Mouse (Mus musculus): ENCODE measurements at regions not wholly inside any gene's neighbourhood (a gene's known extent, or its start where the extent isn't known, plus 50 kb on each side); places are given as distances from the start of the nearest gene placed in this dataset.

DNA sequence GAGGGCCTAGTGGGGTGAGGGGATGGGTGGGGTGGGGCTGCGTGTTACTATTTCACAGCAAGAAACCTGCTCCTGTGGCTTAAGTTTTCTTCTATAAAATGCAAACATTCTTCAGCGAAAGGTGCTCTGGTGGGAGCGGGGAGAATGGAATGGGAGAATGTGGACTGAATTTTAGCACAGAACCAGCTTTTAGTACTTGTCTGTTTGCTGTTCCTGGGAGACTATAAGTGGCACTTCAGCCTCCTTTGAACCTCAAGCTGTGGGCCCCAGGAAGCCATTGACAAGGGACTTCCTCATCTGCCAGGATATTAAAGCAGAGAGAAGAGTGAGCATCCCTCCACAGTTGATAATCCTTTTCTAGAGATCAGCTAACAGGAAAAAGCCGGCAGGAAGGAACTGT, 580.2 kb downstream of the Zfp706 start:
- no peak for DNase-seq

DNA sequence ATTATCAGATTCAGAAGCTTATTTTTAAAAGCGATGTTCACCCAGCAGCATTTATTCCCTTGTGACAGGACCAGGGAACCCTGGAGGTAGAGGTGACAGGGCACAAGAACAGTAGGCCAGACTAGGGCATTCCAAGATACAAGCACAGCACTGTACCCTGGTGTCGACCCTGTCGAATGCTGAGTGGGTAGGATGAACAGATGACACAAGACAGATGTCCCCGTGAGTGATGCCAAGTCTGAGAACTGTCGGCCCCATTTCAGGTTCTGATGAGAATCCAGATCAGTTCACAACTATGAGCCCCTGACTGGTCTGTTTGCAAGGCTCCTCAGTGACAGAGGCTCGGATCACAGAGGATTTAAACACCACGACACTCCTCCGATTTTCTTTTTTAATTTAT, 581.7 kb downstream of the Zfp706 start:
- no peak for DNase-seq

DNA sequence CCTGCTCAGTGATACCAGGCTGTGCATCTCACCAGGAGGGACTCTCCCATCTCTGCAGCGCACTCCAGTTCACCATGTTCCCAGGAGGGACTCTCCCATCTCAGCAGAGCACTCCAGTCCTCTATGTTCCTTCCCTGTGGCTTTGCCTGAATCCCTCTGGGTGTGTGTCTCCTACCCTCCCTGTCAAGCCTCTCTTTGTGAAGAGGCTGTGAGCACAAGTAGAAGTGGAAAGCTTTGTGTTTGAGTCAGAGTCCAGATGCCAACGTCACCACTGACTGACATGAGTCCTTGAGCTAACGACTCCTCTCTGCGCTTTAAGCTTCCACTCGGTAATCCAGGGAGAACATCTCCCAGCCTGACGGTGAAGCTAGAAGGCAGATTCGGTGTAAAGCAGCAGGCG, 583.5 kb downstream of the Zfp706 start:
- no peak for DNase-seq

DNA sequence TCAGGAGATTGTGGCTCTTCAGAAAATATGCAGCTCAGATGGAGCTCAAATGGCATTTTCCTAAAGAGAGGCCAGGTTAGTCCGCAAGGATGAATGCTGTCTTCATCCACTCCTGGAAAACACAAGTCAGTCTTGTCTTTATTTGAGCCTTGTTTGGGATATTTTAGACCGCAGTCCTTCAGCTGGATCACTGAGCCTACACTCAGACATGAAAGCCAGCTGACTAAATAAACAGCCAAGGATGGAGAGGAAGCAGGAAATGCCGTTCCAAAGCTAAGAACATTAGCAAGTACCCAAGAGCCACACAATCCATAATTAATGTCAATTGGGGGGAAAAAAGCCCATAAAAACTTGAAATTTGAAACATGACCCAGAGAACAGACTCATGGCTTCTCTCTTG, 584.8 kb downstream of the Zfp706 start:
- no peak for DNase-seq

DNA sequence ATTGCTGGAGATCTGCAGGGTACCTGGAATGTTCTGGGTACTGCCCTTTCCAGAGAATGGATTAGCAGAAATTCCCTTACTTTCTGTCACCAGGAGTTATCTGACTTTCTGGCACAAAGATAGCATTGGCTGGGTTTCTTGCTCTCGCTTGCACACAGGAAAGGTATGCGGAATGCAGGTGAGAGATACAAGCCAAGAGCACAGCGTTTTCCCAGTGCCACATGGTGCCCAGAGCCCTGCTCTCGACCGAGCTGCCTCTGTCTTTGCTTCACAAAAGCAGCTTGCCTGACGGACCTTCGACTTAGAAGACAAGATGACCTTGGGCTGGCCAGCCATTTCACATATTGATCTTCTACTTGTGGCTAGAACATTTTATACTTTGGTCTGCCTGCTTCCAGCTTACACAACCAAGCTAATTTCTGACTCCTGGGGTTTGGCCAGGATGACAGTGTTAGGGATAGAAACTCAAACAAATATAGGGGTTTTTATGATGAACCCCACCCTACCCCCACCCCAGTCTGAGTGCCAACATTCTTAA, 587.6 kb downstream of the Zfp706 start:
- DNase-seq: no peak

DNA sequence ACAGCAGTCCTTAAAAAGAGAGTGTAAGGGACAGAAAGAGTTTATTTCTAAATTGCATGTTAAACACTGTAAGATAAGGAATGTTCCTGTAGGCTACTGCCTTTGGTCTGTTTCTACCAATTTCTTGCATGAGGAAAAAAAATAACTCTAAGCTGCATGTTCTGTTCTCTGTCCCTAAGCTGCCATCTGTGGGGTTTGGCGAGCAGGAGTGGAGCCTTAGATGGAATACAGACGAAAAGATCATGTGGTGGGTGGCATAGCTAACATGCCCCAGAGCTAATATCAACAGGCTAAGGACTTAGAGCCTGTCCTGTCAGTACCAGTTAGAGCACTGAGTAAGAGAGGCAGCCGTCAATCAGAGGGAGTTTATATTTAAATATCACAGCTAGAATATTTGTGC, 590.1 kb downstream of the Zfp706 start:
- DNase-seq: no peak

DNA sequence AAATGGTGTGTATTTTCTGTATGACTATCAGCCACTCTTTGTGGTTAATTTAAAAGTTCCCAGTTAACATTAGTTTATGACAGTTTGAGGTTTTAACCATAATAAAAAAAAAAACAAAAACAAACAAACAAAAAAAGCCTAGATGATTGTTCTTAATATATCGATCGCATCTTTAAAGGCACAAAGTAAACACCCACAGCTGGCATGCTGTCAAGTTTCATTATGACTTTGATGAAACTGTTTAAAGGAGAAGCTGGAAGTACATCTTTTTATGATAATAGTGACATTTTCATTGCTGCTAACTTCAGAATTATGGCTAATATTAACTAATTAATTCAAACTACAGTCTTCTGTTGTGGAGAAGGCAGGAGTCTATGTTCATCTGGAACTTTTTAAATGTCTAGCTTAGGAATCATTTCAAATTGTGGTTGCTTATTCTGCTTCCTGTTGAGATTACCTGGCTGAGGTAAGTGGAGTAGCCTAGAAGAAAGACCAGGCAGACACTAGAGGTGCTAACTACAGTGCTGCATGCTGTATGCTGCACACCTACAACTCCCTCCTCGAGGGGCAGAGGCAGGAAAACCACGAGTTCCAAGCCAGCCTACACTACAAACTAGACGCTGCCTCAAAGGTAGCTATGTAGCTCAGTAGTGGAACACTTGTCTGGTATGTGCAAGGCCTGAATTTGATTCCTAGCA, 591.9 kb downstream of the Zfp706 start:
- DNase-seq: no peak

DNA sequence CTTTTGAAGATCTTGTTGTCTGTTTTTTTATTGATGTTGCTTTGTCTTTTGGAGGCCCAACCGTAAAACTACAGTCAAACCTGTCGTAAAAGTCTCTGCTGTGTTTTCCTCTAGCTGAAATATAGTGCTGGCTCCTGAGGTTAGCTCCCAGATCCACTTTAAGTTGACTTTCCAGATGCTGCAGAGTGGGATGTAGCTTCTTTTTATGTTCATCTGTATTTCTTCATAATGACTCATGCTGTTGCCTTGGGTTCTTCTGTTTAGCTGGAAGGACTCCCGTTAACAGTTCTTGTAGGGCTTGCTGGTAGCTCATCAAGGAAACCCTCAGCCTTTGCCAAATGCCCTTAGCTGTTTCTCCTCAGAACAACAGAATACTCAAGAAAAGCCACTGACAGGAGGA, 595.6 kb downstream of the Zfp706 start:
- no peak for DNase-seq

DNA sequence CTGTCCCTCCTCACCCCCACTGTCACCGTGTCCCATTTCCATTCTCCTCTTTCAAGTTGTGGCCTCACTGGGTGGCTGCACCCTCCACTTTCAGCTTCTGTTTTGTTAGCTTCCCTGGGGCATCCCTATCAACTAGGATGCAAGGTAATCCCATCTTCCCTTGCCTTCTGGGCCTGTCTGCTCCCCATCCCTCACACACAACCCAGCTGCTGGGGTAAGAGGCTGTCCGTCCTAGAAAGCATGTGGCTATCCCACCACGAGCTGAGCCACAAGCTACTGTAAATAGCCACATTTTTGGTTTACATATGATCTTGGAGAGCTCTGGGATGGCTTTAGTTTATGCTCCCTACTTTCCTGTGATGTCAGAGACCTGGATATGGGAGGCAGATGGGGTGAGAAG, 602.1 kb downstream of the Zfp706 start:
- DNase-seq: no peak

DNA sequence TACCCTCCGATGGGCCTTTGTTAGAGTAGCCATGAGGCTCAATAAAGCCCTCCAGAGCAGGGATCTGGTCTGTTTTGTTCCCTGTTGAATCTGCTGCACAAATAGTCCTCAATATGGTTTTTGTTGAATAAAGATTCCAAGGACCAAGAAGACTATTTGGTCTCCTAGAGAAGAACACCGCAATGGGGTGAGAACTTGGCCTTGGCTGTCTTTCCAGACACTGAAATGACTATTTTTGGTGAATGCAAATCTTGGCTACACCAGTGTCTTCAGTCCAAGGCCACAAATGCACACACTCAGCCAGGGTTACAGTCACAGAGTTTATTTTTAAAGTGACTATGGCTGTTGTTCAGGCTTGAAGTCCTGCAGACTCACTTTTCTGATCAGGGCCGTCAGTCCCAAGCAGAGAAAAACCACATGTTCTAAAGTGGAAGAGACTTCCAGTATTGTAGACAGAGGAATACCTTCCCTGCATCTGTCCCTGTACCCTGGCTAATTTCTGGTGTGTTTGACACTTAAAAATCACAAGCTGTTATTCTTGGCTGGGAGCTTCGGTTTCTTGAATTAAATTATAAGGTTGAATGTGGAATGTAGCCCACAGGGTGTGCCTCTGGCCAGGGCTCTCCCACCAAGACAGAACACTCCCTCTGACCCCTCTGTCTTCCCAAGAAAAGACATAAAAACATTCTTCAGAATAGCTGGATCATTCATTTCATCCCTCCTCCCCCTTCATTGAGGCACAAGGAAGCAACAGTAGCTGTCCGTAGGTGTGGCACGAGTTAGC, 604.0 kb downstream of the Zfp706 start:
- no peak for DNase-seq

DNA sequence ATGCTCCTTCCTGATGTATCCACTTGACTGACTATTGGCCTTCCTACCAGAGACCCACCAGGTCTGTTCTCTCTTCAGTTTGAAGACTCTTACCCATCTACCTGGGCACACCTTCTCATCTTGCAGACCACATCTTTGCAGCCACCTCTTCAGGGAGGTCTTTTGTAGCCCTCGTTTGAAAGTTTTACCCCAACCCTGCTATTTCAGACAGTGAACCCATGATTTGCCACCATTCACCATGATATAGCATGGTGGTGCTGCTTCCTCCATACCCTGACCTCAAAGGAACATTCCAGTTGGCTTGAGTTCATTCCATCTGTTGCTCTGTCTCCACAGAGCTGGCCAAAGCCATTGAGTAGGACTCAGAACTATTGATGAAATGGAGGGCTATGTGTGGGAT, 605.5 kb downstream of the Zfp706 start:
- DNase-seq: no peak

DNA sequence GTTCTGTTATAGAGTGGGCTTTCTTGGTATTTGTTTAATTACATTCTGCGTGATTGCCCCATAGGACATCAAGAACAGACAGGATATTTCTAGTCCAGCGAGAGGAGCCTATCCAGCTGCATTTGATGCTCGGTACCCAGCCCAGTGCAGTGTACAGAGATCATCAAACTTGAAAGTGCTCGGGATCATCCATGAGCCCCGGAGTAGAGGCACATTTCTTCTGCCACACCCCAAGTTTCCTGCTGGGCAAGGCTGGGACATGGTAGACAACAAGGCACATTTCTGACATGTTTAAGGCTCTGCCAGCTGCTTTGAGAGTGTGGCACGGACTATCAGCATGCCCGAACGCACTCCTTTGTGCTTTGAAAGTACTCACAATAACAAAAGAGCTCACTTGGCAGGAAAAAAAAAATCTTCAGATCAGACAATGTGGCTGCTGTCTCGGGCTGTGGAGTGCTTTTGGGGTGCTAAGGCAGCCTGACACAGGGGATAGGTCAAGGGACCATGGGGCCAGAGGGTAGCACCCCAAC, 607.2 kb downstream of the Zfp706 start:
- no peak for DNase-seq

DNA sequence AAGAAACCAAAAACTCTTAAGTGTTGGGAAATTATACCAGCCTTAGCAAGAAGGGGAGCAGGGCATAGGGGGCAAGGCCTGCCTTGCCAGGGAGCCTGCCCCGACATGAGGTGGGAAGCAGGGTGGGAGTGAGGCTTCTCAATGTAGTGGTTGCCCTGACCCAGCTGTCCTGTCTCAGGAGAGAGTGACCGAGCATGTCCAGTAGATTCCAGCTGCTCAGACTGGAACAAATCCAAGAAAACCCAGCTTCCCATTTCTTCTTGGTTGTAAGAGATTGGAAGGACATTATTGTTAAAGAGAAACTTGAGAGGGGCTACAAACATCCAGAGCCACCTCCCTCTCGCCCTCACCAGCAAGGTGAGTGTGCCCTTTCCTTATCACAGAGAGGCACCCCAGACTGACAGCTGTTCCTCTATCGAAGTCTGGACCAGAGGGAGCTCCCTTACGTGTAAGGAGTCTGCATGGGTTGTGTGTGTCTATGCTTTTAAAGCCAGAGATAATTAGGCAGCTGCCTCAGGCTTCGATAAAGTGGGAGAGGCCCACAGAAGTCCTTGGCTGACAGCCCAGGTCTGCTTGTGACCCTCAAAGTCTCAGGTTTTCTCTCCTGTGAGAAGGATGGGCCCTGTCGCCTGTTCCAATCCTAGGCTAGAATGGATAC, 608.1 kb downstream of the Zfp706 start:
- no peak for DNase-seq

DNA sequence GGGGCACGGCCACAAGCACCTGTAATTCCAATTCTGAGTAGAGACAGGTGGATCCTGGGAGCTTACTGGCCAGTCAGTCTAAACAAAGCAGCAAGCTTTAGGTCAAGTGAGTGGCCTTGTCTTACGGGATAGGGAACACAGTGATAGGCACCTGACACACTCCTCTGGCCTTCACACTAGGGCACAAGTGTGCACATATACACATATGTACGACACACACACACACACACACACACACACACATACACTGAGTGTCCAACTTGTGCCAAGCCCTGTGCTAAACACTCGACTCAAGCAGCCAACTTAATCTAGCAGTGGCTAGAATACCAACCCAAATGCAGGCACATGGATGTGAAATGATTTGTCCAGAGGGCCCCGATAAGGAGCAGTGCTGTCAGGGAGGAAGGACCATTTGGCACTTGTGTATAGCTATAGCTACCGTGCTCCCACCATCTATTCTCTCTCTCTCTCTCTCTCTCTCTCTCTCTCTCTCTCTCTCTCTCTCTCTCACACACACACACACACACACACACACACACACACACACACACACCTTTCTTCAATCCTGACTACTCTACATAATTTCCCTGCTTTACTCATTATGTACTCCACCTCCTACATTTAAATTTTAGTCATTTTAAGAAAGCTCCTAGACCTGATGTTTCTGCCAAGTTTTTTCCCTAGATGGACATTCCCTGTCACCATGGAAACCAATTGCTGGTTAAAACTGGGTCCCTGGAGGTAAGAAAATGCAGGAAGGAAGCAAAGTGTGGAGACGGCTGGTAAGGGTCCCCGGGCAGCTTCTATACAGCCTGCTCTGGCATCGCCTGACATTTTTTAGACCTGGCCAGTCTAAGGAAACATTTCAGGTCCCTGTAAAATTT, 609.2 kb downstream of the Zfp706 start:
- DNase-seq: no peak

DNA sequence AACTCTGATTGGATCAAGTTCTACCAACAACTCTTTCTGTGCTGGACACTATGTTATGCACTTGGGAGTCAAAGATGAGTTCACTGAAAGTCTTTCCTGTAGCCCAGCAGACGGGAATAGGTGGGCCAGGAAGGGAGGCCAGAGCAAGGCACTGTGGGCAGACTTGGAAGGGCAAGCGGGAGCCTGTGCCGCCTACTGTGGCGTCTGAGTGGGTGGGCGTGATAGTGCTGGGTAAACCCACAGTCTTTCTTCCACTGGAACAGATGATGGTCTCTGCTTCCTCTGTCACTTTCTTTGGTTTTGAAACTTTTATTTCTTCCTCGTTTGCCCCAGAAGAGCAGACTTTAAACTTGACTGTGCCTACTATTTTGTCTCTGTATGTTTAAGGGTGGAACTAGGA, 610.8 kb downstream of the Zfp706 start:
- DNase-seq: no peak

DNA sequence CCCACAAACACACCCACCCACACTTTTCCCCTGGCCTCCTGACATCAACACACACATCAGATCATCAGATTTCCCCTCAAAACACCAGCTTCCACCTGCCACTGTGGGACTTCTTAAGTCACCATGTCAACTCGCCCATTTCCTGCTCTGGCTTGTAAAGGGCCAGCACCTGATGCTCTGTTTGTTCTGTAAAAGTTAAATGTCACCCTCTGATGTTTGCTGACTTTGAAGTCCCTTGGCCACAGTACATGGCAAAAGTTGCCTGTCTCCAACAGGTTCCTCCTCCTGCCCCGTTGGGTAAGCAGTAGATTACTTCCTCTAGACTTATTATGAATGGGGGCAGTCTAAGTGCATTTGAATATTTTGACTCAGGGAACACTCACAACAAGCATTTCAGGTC, 611.3 kb downstream of the Zfp706 start:
- no peak for DNase-seq

DNA sequence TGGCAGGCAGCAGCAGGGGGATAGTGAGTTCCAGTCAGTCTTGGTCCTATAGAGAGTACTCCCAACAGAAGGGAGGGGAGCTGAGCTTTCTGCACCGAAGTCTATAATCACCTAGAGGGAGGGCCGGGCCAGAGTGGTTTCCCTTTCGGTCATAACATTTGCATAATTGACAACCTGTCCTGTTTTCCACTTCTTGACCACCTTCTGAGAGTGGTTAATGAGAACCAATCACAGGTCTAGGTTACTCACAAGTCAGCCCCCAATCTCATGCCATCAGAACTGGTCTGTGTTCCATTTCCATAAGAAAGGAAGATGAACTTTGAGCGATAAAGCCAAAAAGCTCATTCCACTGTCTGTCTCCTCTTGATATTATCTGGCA, 611.9 kb downstream of the Zfp706 start:
- no peak for DNase-seq

DNA sequence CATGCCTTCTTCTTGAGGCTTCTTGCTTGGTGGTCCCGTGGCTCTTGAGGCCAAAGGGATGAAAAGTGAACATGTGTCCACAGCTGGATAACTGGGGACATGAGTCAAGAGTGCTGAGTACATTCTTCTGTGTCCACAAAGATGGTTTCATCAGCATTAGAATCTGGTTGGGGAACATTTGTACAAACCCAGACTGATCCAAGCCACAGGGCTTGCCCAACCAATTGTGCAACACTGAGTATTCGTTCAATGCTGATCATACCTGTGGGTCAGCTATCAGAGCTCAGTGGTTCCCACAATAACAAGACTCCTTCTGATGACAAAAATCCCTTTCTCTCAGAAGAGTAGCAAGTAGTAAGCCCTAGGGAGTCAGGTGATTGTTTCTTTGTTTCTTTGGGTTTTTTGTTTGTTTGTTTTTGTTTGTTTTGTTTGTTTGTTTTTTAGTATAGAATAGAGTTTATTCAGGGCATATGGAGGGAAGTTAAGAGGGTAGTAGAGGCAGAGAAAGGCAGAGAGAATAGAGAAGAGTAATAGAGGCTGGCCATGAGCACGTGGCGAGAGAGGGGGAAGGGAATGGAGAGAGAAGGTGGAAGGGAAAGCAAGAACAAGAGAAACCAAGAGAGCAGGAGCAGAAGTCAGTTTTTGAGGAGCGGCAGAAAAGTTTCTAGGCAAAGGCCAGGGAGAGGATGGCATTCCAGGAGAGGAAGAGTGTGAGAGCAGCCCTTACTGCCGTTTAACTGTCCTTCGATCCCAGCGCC, 612.5 kb downstream of the Zfp706 start:
- no peak for DNase-seq

DNA sequence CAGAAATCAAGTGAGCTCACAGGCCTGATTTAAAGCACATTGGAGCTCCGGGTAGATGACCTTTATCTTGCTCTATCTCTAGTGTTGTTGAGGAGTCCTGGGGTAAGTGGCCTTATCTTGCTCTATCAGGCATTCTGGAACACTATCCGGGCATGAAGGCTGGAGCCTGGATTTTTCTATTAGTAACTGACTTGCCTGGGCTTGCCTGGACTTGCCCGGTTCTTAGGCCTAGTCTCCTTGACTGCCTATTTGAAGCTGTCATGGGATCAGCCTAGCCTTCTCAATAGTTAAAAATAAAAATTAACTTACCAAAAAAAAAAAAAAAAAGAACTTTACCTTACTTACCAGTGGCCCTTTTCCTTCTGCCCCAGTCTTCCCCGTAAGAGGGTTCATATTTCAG, 617.8 kb downstream of the Zfp706 start:
- no peak for DNase-seq

DNA sequence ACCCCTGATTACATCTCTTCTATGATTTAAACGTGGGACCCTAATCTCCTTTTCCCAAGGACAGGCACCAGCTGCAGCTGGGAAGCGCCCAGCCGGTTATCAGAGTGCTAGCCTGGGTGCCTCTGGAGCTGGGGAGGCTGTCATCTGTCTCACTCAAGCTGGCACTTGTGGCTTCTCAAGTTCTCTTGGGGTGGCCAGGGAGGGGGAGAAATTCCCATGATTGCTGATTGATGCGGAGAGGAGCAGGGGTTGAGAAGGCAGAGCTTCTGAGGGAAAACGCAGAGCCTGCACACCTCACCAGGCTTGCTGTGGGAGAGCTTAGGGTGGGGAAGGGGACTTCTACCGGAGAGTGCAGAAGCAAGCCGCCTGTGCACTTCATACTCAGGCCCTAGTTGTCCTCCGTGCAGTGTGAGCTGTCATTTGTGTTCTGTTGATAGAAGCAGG, 626.3 kb downstream of the Zfp706 start:
- DNase-seq: peak; percentile 67

DNA sequence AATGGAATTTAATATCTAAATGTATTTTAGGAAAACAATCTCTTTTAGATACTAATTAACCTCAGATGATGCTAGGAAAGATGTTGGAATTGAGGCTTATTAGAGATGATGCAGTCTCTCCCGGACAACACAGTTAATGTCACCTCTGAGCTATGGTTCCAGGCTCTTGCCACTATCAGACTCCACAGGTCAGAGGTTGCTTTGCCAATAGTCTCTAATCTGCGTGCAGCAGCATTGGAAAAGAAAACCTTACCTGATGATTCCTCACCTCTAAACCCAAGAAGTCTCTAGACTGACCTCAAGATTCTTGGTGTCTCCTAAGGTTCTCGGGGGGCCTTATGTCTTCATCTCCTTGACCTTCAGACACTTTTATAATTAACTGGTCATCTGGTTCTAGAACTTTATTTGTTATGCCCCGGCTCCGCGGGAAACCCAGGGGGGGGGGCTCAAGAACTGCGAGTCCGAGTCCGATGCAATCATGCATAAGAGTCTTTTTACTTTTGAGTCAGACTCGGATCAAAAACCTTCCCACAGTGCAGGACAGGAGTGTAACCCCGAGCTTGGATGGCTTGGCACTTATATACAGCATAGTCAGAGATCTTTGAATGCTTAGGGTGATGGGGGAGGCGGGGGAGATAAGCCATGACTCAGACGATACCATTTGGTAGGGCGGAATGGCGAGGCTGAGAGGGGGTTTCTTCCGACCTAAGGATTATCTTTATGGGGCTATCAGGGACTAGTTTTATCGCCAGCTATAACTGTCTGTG, 626.9 kb downstream of the Zfp706 start:
- DNase-seq: no peak

All from liver (tissue).